Mouse (Mus musculus) liver, embryonic 14.5 days (tissue): ENCODE results near the gene Fam71b.

ENCODE experiments used
- CTCF ChIP-seq: IDR thresholded peaks from 2 replicates; pipeline ENCODE4 v1.5.1; 2016; ENCODE audit warnings: antibody characterized with exemption, low read depth, control low read depth
- EP300 ChIP-seq: IDR thresholded peaks from 2 replicates; pipeline ENCODE4 v1.6.1; 2016; ENCODE audit warnings: antibody characterized with exemption, low read depth

- TF ChIP-seq EP300 (no peak), CTCF (no peak)
Measured at GRCm38 (mm10) chr11:46375015-46375414, 21.3 kb upstream of the Fam71b start.
